Mouse (Mus musculus) testis, adult 2 months (tissue): ENCODE data around the gene Tcap.

Experiments
- CTCF ChIP-seq: fragments of 200-500 bp; IDR thresholded peaks from 2 replicates; pipeline ENCODE4 v1.5.1; 2012; ENCODE audit warnings: low read depth, mild to moderate bottlenecking, inconsistent platforms, low read length, moderate library complexity; ENCODE audit not compliant: control insufficient read depth, insufficient read depth, insufficient replicate concordance
- POLR2A ChIP-seq: fragments of 200-500 bp; IDR thresholded peaks from 2 replicates; pipeline ENCODE4 v1.6.1; 2012; ENCODE audit warnings: low read depth, mild to moderate bottlenecking, inconsistent platforms, low read length, moderate library complexity; ENCODE audit not compliant: control insufficient read depth

GRCm38 (mm10) chr11:98418273-98418672, 34.7 kb downstream of the Tcap start:
- TF ChIP-seq CTCF = no peak
- TF ChIP-seq POLR2A = no peak
